Mouse (Mus musculus): ENCODE data around the gene Ppp2r2d. TPM values are rescaled to one million over a fixed set of nuclear protein-coding genes. Genes with fewer than 3 reads are reported as not detected.

Gene Ppp2r2d
- polyA plus RNA-seq, 1 experiment from 2014 or later = 32.0 TPM

DNA sequence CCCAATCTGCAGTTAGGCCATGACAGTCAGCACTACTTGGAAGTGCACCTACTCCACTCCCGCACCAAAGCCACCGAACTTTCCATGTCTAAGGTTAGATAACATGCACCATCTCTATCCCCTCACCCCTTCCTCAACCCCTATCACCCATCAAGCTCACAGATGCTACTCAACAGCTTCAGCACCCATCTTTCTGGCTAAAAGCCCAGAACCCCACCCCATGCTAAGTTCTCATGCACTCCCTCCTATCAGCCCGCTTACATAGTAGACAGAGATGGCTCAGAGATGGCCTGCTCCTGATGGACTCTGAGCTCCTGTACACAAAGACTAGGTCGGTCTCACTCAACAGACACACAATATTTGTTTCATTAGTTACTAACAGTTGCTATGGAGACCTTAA lies 2.5 kb upstream of the Ppp2r2d start:
- Histone ChIP-seq H3K9ac (no peak overlapping the region), H3K27ac (no peak overlapping the region), H3K4me3 (replicated peaks) (no peak overlapping the region), H3K27me3 (replicated peaks) (no peaks in the 10 kb centered on the region), H3K4me2 (replicated peaks) (no peak overlapping the region), H3K4me1 (replicated peaks) (peaks cover 20% of the 10 kb centered on the region), H3K36me3 (no peaks in the 10 kb centered on the region), H3K9me3 (no peaks in the 10 kb centered on the region)
- WGBS = 93% methylated on average over 4 of the region's 4 CpGs
- no peak for ATAC-seq

DNA sequence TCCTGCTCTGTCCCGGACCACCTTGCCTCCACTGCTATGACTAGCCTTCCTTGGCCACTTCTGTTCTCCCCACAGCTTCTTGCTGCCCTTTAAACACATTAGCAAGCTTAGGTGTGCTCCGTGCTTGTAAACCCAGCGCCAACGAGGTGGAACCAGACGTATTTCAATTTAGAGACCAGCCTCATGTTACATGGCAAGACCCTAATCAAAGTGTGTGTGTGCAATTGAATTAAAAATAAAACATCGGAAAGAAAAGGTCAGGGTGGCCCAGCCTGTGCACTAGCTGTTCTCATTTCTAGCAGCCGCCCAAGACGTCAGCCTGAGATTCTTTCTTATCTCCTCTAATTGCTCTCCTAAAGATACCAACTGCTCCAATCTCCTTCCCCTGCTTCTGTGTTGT lies 768 bp upstream of the Ppp2r2d start:
- H3K4me2 ChIP-seq (replicated peaks) = peak overlapping the region; percentile 73
- no peaks in the 10 kb centered on the region for H3K9me3 ChIP-seq
- H3K27me3 ChIP-seq (replicated peaks) = no peaks in the 10 kb centered on the region
- H3K9ac ChIP-seq = peak overlapping the region; percentile 97; the same call in 1 of the 2 replicates
- no peak for ATAC-seq
- H3K36me3 ChIP-seq = no peaks in the 10 kb centered on the region
- H3K27ac ChIP-seq = peak overlapping the region; percentile 96; the same call in 1 of the 2 replicates
- peaks cover 20% of the 10 kb centered on the region for H3K4me1 ChIP-seq (replicated peaks)
- H3K4me3 ChIP-seq (replicated peaks) = peak overlapping the region; percentile 98
- 31% methylated on average over 8 of the region's 8 CpGs for WGBS

DNA sequence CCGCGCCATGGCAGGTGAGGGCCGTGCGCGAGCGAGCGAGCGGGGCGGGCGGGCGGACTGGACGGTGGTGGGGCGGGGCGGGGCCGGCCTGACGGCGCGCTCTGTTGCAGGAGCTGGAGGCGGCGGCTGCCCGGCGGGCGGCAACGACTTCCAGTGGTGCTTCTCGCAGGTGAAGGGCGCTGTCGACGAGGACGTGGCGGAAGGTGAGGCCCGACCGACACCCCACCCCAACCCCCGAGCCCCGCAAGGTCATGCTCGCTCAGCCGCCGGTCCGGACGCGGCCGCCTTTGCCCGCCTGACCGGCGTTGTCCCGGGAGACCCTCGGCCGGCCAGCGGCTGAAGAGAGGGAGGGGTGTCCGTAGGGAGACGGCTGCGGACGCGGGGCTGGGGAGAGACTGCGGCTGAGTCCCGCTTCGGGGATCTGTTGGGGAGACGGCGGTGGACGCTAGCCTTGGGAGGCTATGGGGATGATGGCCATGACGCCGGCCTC lies 668 bp downstream of the Ppp2r2d start:
- Histone ChIP-seq H3K4me3 (replicated peaks) (peak overlapping the region; percentile 98), H3K9me3 (no peaks in the 10 kb centered on the region), H3K27me3 (replicated peaks) (no peaks in the 10 kb centered on the region), H3K27ac (peak overlapping the region; percentile 96), H3K4me1 (replicated peaks) (peaks cover 23% of the 10 kb centered on the region), H3K4me2 (replicated peaks) (peak overlapping the region; percentile 76), H3K9ac (peak overlapping the region; percentile 97), H3K36me3 (no peaks in the 10 kb centered on the region)
- under 1% methylated on average over 59 of the region's 61 CpGs for WGBS
- peak; percentile 90 for ATAC-seq

DNA sequence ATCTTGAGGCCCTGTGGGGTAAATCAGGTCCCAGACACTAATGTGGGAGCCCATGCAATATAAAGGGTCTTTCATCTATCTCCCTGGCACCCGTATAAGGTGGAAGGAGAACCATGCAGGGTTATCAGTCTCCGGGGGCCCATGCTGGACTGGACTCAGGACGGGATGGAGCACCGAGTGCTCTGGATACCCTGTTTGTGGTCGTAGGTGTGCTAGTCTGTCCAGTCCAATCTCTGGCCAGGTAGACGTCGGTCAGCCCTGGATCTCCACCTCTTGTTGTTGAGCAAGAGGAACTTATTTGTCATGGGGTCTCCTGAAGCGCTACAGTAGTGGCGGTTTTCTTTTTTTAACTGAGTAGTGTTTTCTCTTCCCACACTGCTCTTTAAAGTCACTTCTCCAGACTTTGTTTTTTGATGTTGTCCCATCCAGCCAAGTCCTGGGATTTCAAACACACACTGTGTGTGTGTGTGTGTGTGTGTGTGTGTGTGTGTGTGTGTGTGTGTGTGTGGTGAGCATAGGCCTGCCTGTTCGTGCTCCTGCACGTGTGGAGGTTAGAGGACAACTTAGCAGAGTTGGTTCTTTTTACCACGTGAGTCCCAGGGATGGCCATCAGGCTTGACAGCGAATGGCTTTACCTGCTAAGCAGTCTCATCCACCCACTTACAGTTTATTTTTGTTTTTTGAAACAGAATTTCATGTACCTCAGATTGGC lies 1.6 kb downstream of the Ppp2r2d start:
- 39% methylated on average over 13 of the region's 13 CpGs for WGBS

DNA sequence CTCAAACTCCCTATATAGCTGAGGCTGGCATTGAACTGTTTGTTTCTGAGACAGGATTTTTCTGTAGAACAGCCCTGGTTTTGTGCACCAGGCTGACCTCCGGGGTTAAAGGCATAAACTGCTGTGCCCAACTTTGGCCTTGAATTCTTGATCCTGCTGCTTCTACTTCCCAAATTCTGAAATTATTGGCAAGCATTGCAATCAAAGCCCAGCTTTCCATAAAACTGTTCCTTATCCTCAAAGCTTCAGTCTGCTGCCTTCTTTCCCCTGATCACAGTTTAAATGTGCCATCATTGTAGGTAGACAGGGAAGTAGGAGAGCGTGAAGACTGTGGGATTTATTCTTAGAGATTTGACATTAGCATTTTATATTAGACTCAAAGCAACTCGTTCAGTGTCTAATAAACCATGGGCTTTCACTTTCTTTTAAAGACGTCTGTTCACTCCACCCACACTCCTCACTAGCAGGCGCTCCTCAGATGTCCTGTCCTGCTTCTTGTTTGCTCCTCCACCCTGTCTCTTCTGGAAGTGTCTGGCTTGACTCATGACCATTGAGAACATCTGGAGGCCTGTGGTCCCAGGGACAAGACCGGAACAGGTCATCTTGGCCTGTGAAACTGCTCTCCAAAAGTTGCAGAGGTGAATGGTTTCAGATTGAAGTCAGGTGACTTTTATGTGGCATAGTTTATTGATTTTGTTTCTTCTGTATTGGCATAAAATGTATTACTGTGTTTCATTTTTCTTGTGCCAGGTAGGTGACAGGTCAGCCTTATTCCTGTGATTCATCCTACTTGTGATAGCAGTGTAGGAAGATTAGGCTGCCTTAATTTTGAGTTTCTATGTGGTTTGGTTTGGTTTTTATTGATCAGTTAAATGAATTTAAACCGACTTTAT lies 2.4 kb downstream of the Ppp2r2d start:
- Histone ChIP-seq H3K9me3 (no peaks in the 10 kb centered on the region), H3K9ac (no peak overlapping the region), H3K27me3 (replicated peaks) (no peaks in the 10 kb centered on the region), H3K4me2 (replicated peaks) (peak overlapping the region; percentile 76), H3K4me3 (replicated peaks) (no peak overlapping the region), H3K4me1 (replicated peaks) (peaks cover 23% of the 10 kb centered on the region), H3K27ac (no peak overlapping the region), H3K36me3 (peaks cover 1% of the 10 kb centered on the region; the same call in 1 of the 2 replicates)
- WGBS = 65% methylated on average over 7 of the region's 7 CpGs
- ATAC-seq = no peak

More for the DNA sequence above, 1.6 kb downstream of the Ppp2r2d start:
- no peak for ATAC-seq
- Histone ChIP-seq H3K4me3 (replicated peaks) (peak overlapping the region; percentile 98), H3K9me3 (no peaks in the 10 kb centered on the region), H3K4me2 (replicated peaks) (peak overlapping the region; percentile 76), H3K27ac (no peak overlapping the region), H3K4me1 (replicated peaks) (peaks cover 23% of the 10 kb centered on the region), H3K27me3 (replicated peaks) (no peaks in the 10 kb centered on the region), H3K9ac (peak overlapping the region; percentile 97), H3K36me3 (no peaks in the 10 kb centered on the region)

DNA sequence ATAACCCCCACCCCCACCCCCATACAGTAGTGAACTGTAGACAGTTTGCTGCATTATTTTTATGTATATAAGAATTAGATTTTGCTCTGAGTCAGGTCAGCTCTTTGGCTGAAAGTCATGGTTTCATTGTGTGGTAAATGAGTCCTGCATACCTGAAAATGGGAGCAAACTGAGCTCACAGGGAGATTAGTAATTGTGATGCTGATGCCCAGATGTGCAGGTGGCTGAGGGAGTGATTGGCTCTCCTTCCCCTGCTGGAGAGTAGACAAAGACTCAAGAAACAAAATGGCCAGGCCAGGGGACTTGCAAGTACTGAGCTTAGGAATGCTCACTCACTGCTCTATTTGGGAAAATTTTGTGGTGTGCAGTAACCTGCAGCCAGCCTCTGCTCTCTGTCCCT lies 4.2 kb downstream of the Ppp2r2d start:
- peaks cover 16% of the 10 kb centered on the region for H3K4me1 ChIP-seq (replicated peaks)
- H3K9ac ChIP-seq = no peak overlapping the region
- no peak overlapping the region for H3K27ac ChIP-seq
- H3K4me2 ChIP-seq (replicated peaks) = no peak overlapping the region
- no peak for ATAC-seq
- H3K4me3 ChIP-seq (replicated peaks) = no peak overlapping the region
- H3K36me3 ChIP-seq = peaks cover 6% of the 10 kb centered on the region
- no peaks in the 10 kb centered on the region for H3K27me3 ChIP-seq (replicated peaks)
- H3K9me3 ChIP-seq = no peaks in the 10 kb centered on the region

DNA sequence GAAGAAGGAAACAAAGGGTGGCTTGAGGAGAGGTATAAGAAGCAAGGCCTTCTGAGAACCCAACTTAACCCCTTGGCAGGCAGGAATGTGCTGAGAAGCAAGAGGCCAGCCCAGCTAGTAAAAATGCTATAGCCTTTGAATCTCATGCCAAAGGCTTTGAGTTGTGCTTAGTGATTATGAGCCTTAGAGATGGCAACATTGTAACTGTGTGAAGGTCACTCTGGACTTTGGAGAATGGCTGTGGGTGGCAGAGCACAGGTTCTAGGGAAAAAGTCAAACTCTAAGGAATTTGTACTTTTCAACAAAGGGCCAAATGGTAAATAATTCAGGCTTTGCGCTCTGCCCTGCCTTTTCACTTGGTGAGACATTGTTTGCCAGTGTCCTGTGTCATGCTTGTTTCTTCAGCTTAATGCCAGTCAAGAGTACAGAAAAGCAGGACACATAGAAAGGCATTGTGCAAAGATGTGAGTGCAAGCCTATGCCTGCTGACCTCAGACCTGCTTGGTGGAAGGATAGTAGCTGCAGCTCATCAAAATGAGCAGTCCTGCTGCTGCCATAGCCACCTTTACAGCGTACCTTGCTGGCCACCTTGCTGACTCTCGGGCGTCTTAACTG lies 7.6 kb downstream of the Ppp2r2d start:
- ATAC-seq = no peak
- Histone ChIP-seq H3K9ac (no peak overlapping the region), H3K4me3 (replicated peaks) (no peak overlapping the region), H3K27ac (no peak overlapping the region), H3K4me1 (replicated peaks) (peaks cover 3% of the 10 kb centered on the region; the same call in 1 of the 2 replicates), H3K4me2 (replicated peaks) (no peak overlapping the region), H3K9me3 (no peaks in the 10 kb centered on the region), H3K36me3 (peaks cover 11% of the 10 kb centered on the region), H3K27me3 (replicated peaks) (no peaks in the 10 kb centered on the region)
- 95% methylated on average over 4 of the region's 4 CpGs for WGBS

DNA sequence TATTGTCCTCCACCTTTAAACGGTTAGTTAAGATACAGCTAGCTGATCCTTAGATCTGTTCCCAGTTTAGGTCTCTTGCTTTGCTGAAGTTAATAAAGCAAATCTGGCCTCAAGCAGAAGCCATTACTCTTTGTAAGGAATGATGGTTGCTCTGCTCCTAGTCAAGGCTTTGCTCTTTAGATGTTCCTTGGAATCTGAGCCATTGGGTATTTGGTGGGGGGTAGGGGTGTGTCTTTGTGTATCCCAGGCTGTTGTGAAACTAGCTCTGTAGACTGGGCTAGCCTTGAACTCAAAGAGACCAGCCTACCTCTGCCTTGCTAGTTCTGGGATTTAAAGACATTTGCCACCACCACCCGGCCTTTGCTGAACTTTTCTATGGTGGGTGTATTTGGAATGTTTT lies 8.3 kb downstream of the Ppp2r2d start:
- H3K4me1 ChIP-seq (replicated peaks) = peaks cover 3% of the 10 kb centered on the region; the same call in 1 of the 2 replicates
- WGBS = 91% methylated on average over 2 of the region's 2 CpGs
- H3K36me3 ChIP-seq = peaks cover 11% of the 10 kb centered on the region

DNA sequence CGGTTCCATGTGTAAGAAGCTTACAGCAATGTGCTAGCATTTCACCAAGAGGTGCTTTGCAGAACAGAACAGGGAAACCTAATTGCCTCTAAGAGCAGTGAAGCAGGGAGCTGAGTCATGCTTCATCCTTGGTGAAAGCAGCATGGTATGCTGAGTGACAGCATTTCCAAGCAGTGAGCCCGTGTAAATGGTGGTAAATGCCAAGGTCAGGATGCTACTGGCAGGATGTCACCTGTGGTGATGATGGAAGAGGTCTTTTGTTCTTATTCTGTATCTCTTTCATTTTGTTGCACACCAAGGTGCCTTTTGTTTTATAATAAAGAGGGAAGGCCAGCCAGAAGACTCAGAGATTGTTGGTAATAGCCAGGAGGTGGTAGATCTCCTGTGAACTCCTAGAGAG lies 10.8 kb downstream of the Ppp2r2d start:
- peaks cover 11% of the 10 kb centered on the region for H3K36me3 ChIP-seq
- H3K4me3 ChIP-seq (replicated peaks) = no peak overlapping the region

More for the DNA sequence above, 8.3 kb downstream of the Ppp2r2d start:
- Histone ChIP-seq H3K4me2 (replicated peaks) (no peak overlapping the region), H3K4me3 (replicated peaks) (no peak overlapping the region), H3K27me3 (replicated peaks) (no peaks in the 10 kb centered on the region), H3K9me3 (no peaks in the 10 kb centered on the region), H3K27ac (no peak overlapping the region), H3K9ac (no peak overlapping the region)
- ATAC-seq = no peak

DNA sequence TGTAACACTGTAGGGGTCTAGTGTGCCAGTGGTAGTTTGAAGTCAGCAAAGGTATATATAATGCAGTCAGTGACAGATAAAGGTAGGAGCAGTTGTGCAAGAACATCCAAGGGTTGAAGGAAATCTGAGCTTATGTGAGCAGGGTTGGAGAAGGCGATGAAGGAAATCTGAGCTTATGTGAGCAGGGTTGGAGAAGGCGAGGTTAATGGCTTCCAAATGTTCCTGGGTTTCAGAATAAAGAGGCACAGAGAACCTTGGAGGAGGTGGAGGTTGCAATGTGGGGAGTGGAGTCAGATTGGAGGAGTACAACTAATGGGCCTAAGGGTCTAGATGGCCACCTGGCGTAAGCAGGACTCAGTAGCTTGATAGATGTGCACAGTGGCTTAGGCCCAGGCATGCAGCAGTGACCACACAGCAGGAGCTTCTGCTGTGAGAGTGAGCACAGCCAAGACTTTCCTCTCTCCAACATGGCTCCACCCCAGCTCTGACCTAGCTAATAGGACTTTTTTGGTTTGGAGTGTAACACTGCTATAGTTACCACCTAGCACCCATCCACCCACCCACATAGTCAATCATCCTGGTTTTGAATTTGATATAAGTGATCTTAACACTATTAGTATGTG lies 18.2 kb downstream of the Ppp2r2d start:
- no peak for ATAC-seq
- Histone ChIP-seq H3K9ac (no peak overlapping the region), H3K27me3 (replicated peaks) (no peaks in the 10 kb centered on the region), H3K36me3 (0 out of 2 replicates have a peak, but pooled peaks cover 6% of the 10 kb centered on the region), H3K4me1 (replicated peaks) (no peaks in the 10 kb centered on the region), H3K27ac (no peak overlapping the region), H3K4me2 (replicated peaks) (no peak overlapping the region), H3K9me3 (no peaks in the 10 kb centered on the region), H3K4me3 (replicated peaks) (no peak overlapping the region)
- 87% methylated on average over 3 of the region's 3 CpGs for WGBS

More for the DNA sequence above, 10.8 kb downstream of the Ppp2r2d start:
- no peak for ATAC-seq
- Histone ChIP-seq H3K27me3 (replicated peaks) (no peaks in the 10 kb centered on the region), H3K4me1 (replicated peaks) (no peaks in the 10 kb centered on the region), H3K27ac (no peak overlapping the region), H3K9ac (no peak overlapping the region), H3K9me3 (no peaks in the 10 kb centered on the region), H3K4me2 (replicated peaks) (no peak overlapping the region)
- 68% methylated on average over 2 of the region's 2 CpGs for WGBS

DNA sequence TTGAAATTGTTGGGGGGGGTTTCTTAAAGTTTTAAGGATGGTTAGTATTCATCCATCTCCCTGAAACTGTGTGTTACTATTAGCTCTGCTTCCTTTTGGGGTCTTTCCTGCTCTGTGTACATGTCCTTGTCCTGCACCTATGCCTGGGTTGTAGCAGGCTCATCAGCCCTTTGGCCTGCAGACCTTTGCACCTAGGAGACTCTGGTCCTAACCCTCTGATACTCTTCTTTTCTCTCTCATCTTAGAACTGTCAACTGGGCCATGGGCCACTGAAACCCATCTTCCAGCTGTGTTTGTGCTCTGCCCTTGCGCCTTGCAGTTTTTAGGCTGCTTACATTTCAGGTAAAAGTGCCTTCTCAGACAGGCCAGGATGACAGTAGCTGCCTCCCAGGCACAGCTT lies 18.9 kb downstream of the Ppp2r2d start:
- 97% methylated on average over 1 of the region's 1 CpGs for WGBS
- no peak for ATAC-seq

More for the DNA sequence above, 18.9 kb downstream of the Ppp2r2d start:
- Histone ChIP-seq H3K9me3 (no peaks in the 10 kb centered on the region), H3K4me2 (replicated peaks) (no peak overlapping the region), H3K9ac (no peak overlapping the region), H3K27ac (no peak overlapping the region), H3K27me3 (replicated peaks) (no peaks in the 10 kb centered on the region), H3K4me1 (replicated peaks) (no peaks in the 10 kb centered on the region), H3K4me3 (replicated peaks) (no peak overlapping the region), H3K36me3 (0 out of 2 replicates have a peak, but pooled peaks cover 8% of the 10 kb centered on the region)

Measured in intestine, embryonic 15.5 days (tissue).